Mouse (Mus musculus): Measurements from ENCODE around the gene Cyth1. TPM values are rescaled to one million over a fixed set of nuclear protein-coding genes. Genes with fewer than 3 reads are reported as not detected.

The Cyth1 gene
- polyA plus RNA-seq, 1 experiment = 6.1 TPM

- no peaks in the 10 kb centered on the region for H3K4me1 ChIP-seq (ENCODE audit: control insufficient read depth, insufficient read depth, low read length)
- no peaks in the 10 kb centered on the region for H3K36me3 ChIP-seq (ENCODE audit: control insufficient read depth, insufficient read depth, low read length, poor library complexity, severe bottlenecking)
- no peak overlapping the region for H3K4me3 ChIP-seq (ENCODE audit: low read depth, low read length)
- H3K9me3 ChIP-seq (replicated peaks; ENCODE audit: control insufficient read depth, insufficient read depth, low read length, poor library complexity, severe bottlenecking) = no peaks in the 10 kb centered on the region
- TF ChIP-seq POLR2A (IDR thresholded peaks at IDR 0.05; ENCODE audit: insufficient read depth, low read length) = no peak
- no peak for TF ChIP-seq CTCF (IDR thresholded peaks at IDR 0.05; ENCODE audit: low read depth, low read length)
- TF ChIP-seq EP300 (IDR thresholded peaks at IDR 0.05; ENCODE audit: insufficient read depth, low read depth, low read length) = no peak
- no peak overlapping the region for H3K27ac ChIP-seq (ENCODE audit: insufficient read depth, low read length)
- no peaks in the 10 kb centered on the region for H3K27me3 ChIP-seq (ENCODE audit: control insufficient read depth, insufficient read depth, low read length, poor library complexity, severe bottlenecking)
- no peak overlapping the region for H3K9ac ChIP-seq (ENCODE audit: low read depth, poor library complexity, severe bottlenecking)
Measured at GRCm38 (mm10) chr11:118164566-118164965, 83.8 kb downstream of the Cyth1 start.

GRCm38 (mm10) chr11:118162245-118162644 is 86.1 kb downstream of the Cyth1 start:
- no peak overlapping the region for H3K27ac ChIP-seq (ENCODE audit: insufficient read depth, low read length)
- TF ChIP-seq CTCF (IDR thresholded peaks at IDR 0.05; ENCODE audit: low read depth, low read length) (no peak), EP300 (IDR thresholded peaks at IDR 0.05; ENCODE audit: insufficient read depth, low read depth, low read length) (no peak), POLR2A (IDR thresholded peaks at IDR 0.05; ENCODE audit: insufficient read depth, low read length) (no peak)
- H3K36me3 ChIP-seq (ENCODE audit: control insufficient read depth, insufficient read depth, low read length, poor library complexity, severe bottlenecking) = no peaks in the 10 kb centered on the region

GRCm38 (mm10) chr11:118161240-118161639 is 87.2 kb downstream of the Cyth1 start:
- no peaks in the 10 kb centered on the region for H3K4me1 ChIP-seq (ENCODE audit: control insufficient read depth, insufficient read depth, low read length)
- no peaks in the 10 kb centered on the region for H3K27me3 ChIP-seq (ENCODE audit: control insufficient read depth, insufficient read depth, low read length, poor library complexity, severe bottlenecking)
- no peaks in the 10 kb centered on the region for H3K9me3 ChIP-seq (replicated peaks; ENCODE audit: control insufficient read depth, insufficient read depth, low read length, poor library complexity, severe bottlenecking)
- H3K4me3 ChIP-seq (ENCODE audit: low read depth, low read length) = no peak overlapping the region
- no peak overlapping the region for H3K9ac ChIP-seq (ENCODE audit: low read depth, poor library complexity, severe bottlenecking)
- TF ChIP-seq CTCF (IDR thresholded peaks at IDR 0.05; ENCODE audit: low read depth, low read length) = no peak
- TF ChIP-seq POLR2A (IDR thresholded peaks at IDR 0.05; ENCODE audit: insufficient read depth, low read length) = no peak
- TF ChIP-seq EP300 (IDR thresholded peaks at IDR 0.05; ENCODE audit: insufficient read depth, low read depth, low read length) = no peak
- no peaks in the 10 kb centered on the region for H3K36me3 ChIP-seq (ENCODE audit: control insufficient read depth, insufficient read depth, low read length, poor library complexity, severe bottlenecking)
- no peak overlapping the region for H3K27ac ChIP-seq (ENCODE audit: insufficient read depth, low read length)

More at GRCm38 (mm10) chr11:118162245-118162644, 86.1 kb downstream of the Cyth1 start:
- Histone ChIP-seq H3K4me1 (ENCODE audit: control insufficient read depth, insufficient read depth, low read length) (no peaks in the 10 kb centered on the region), H3K27me3 (ENCODE audit: control insufficient read depth, insufficient read depth, low read length, poor library complexity, severe bottlenecking) (no peaks in the 10 kb centered on the region), H3K9ac (ENCODE audit: low read depth, poor library complexity, severe bottlenecking) (no peak overlapping the region), H3K9me3 (replicated peaks; ENCODE audit: control insufficient read depth, insufficient read depth, low read length, poor library complexity, severe bottlenecking) (no peaks in the 10 kb centered on the region), H3K4me3 (ENCODE audit: low read depth, low read length) (no peak overlapping the region)

GRCm38 (mm10) chr11:118160763-118161162 is 87.6 kb downstream of the Cyth1 start:
- Histone ChIP-seq H3K27ac (ENCODE audit: insufficient read depth, low read length) (no peak overlapping the region), H3K9me3 (replicated peaks; ENCODE audit: control insufficient read depth, insufficient read depth, low read length, poor library complexity, severe bottlenecking) (no peaks in the 10 kb centered on the region), H3K27me3 (ENCODE audit: control insufficient read depth, insufficient read depth, low read length, poor library complexity, severe bottlenecking) (no peaks in the 10 kb centered on the region), H3K9ac (ENCODE audit: low read depth, poor library complexity, severe bottlenecking) (no peak overlapping the region), H3K4me3 (ENCODE audit: low read depth, low read length) (no peak overlapping the region), H3K36me3 (ENCODE audit: control insufficient read depth, insufficient read depth, low read length, poor library complexity, severe bottlenecking) (no peaks in the 10 kb centered on the region), H3K4me1 (ENCODE audit: control insufficient read depth, insufficient read depth, low read length) (no peaks in the 10 kb centered on the region)
- TF ChIP-seq EP300 (IDR thresholded peaks at IDR 0.05; ENCODE audit: insufficient read depth, low read depth, low read length) (no peak), POLR2A (IDR thresholded peaks at IDR 0.05; ENCODE audit: insufficient read depth, low read length) (no peak), CTCF (IDR thresholded peaks at IDR 0.05; ENCODE audit: low read depth, low read length) (no peak)

- no peaks in the 10 kb centered on the region for H3K36me3 ChIP-seq (ENCODE audit: control insufficient read depth, insufficient read depth, low read length, poor library complexity, severe bottlenecking)
- H3K9me3 ChIP-seq (replicated peaks; ENCODE audit: control insufficient read depth, insufficient read depth, low read length, poor library complexity, severe bottlenecking) = no peaks in the 10 kb centered on the region
- no peak overlapping the region for H3K27ac ChIP-seq (ENCODE audit: insufficient read depth, low read length)
- no peaks in the 10 kb centered on the region for H3K4me1 ChIP-seq (ENCODE audit: control insufficient read depth, insufficient read depth, low read length)
- no peak overlapping the region for H3K4me3 ChIP-seq (ENCODE audit: low read depth, low read length)
- no peak overlapping the region for H3K9ac ChIP-seq (ENCODE audit: low read depth, poor library complexity, severe bottlenecking)
- no peaks in the 10 kb centered on the region for H3K27me3 ChIP-seq (ENCODE audit: control insufficient read depth, insufficient read depth, low read length, poor library complexity, severe bottlenecking)
- no peak for TF ChIP-seq EP300 (IDR thresholded peaks at IDR 0.05; ENCODE audit: insufficient read depth, low read depth, low read length)
- TF ChIP-seq CTCF (IDR thresholded peaks at IDR 0.05; ENCODE audit: low read depth, low read length) = no peak
- TF ChIP-seq POLR2A (IDR thresholded peaks at IDR 0.05; ENCODE audit: insufficient read depth, low read length) = no peak
Measured at GRCm38 (mm10) chr11:118158753-118159152, 89.6 kb downstream of the Cyth1 start.

DNA sequence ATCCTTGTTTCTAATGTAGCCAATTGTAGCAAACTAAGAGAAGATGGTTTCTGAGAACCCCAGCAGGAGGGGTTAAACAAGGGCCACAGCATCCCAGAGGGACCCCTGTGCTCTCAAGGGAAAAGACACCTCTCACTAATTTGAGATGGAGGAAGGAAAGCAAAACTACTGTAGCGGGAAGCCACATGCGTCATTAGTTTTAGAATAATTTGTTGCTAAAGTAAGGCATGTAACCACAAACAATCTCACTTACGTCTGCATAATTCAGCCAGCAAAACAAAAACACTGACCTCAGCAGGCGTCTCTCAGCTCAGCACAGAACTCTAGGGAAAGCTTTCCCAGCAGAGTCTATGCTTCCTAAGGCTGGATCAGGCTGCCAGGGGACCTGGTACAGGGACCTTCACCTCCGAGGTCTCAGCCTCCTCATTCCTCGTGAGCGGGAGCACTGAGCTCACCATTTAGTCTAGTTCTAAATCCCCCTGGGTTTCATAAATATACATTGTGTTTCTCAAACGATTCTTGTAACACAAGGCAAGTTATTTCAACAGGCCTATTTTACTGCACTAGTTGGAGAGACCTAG is 91.8 kb downstream of the Cyth1 start:
- no peaks in the 10 kb centered on the region for H3K27me3 ChIP-seq (ENCODE audit: control insufficient read depth, insufficient read depth, low read length, poor library complexity, severe bottlenecking)
- TF ChIP-seq EP300 (IDR thresholded peaks at IDR 0.05; ENCODE audit: insufficient read depth, low read depth, low read length) (no peak), POLR2A (IDR thresholded peaks at IDR 0.05; ENCODE audit: insufficient read depth, low read length) (no peak), CTCF (IDR thresholded peaks at IDR 0.05; ENCODE audit: low read depth, low read length) (no peak)
- no peaks in the 10 kb centered on the region for H3K9me3 ChIP-seq (replicated peaks; ENCODE audit: control insufficient read depth, insufficient read depth, low read length, poor library complexity, severe bottlenecking)
- H3K36me3 ChIP-seq (ENCODE audit: control insufficient read depth, insufficient read depth, low read length, poor library complexity, severe bottlenecking) = no peaks in the 10 kb centered on the region
- H3K4me3 ChIP-seq (ENCODE audit: low read depth, low read length) = no peak overlapping the region
- H3K4me1 ChIP-seq (ENCODE audit: control insufficient read depth, insufficient read depth, low read length) = no peaks in the 10 kb centered on the region
- H3K27ac ChIP-seq (ENCODE audit: insufficient read depth, low read length) = no peak overlapping the region
- H3K9ac ChIP-seq (ENCODE audit: low read depth, poor library complexity, severe bottlenecking) = no peak overlapping the region

All from ES-Bruce4 (cell line).